Mouse (Mus musculus): Measurements from ENCODE around the gene Camkv. TPM values are rescaled to one million over a fixed set of nuclear protein-coding genes. Genes with fewer than 3 reads are reported as not detected.
A peak's percentile ranks its signal among the peaks of the same experiment; 100 is the strongest.

Camkv gene
- polyA plus RNA-seq (2015; fragmentation: Nextera tagmentation; extraction: Ambion mirVana) = 0.37 and 0.42 TPM in 2 replicates

DNA sequence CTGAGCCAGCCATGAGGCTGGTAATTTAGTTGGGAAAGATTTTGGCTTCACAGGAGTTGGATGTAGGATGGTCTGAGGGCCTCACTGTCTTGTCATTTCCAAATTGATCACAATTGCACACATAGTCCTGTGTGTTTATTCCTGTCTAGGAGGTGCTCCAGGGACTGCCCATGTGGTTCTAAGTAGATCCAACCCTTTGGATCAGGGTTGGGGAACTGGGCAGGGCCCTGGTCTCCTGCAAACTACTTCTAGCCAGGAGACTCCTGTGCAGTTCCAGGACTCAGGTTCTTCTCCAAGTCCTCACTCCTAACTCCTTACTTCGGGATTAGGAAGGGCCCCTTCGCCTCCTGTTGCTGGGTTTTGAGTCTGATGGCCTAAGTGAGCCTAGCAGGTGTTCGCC lies at the start of gene Camkv:
Gene Camkv, plus strand, starts transcription at position 301 of the 400 bp plus-strand sequence.
- peak within 1 kb of the TSS; percentile 87 for H3K4me2 ChIP-seq (replicated peaks; ENCODE audit: low read depth)
- H3K36me3 ChIP-seq (ENCODE audit: control insufficient read depth, insufficient read depth) = no peaks in the 10 kb centered on the region
- H3K9me3 ChIP-seq (ENCODE audit: control insufficient read depth) = no peaks in the 10 kb centered on the region
- TF ChIP-seq CTCF (IDR thresholded peaks at IDR 0.05; ENCODE audit: low read depth) = no peak
- H3K27ac ChIP-seq (ENCODE audit: low read depth, low read length) = no peak within 1 kb of the TSS
- peak within 1 kb of the TSS; percentile 50 for H3K9ac ChIP-seq (ENCODE audit: low read depth, low read length)
- H3K4me1 ChIP-seq (replicated peaks; ENCODE audit: control insufficient read depth, insufficient read depth, low read length) = no peaks in the 10 kb centered on the region
- H3K4me3 ChIP-seq (ENCODE audit: low read depth, low read length) = peak within 1 kb of the TSS; percentile 43
- H3K27me3 ChIP-seq (replicated peaks; ENCODE audit: control insufficient read depth, insufficient read depth, low read length) = 0 out of 2 replicates have a peak, but pooled peaks cover 15% of the 10 kb centered on the region
- 39% methylated on average over 3 of the region's 3 CpGs for WGBS
- ATAC-seq = no peak

DNA sequence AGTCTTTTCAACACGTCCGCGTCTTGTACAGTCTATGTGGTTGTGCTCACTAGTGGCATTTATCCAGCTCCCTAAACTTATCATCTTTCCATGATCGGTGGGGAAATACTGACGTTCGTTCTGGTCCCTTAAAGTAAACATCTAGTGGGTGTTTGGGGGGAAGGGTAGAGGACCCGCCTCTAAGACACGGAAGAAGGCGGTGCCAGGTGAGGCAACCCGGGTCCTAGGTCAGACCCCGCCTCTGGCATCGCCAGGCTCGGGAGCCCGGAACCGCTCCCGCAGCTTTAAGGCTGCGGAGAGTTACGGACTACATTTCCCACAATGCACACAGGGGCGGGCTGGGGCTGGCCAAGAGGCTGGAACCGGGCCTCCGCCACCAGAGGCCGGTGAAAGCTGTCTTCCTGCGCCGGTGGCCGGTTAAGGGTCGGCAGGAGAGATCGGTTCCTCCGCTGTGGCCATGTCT lies 47.6 kb upstream of the Camkv start, which contains the start of gene Mon1a:
Gene Mon1a, plus strand, starts transcription at position 348 of the 463 bp plus-strand sequence.
- ATAC-seq = peak; percentile 85

DNA sequence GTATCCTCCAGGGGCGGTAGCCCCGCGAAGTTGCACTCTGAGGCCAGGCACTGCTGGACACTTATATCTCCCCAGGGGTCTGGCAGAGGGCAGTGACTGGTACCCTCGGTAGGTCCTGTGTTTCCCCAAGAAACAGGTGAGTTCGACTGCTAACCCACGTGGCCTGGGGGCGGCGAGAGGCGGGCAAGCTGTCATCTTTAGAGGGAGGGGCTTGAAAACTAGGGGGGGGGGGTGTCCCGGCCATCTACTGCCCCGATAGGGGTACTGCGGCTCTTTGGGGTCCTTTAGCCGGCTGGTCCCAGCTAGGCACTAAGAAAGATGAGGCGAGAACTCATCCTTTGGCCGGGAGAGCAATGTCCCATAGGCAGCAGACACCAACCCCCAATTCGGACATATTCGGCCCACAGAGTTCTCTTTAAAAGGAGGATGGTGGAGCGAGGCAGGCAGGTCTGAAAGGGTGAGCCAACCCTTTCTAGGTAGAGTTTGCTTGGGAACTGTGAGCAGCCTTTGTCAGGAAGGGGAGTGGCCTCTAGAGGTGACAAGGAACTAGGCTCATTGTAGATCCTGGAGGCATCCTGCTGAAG lies 47.1 kb upstream of the Camkv start:
- H3K27ac ChIP-seq (ENCODE audit: low read depth, low read length) = peak overlapping the region; percentile 87
- H3K4me3 ChIP-seq (ENCODE audit: low read depth, low read length) = peak overlapping the region; percentile 76
- no peaks in the 10 kb centered on the region for H3K27me3 ChIP-seq (replicated peaks; ENCODE audit: control insufficient read depth, insufficient read depth, low read length)
- no peaks in the 10 kb centered on the region for H3K9me3 ChIP-seq (ENCODE audit: control insufficient read depth)
- peak; percentile 3; the same call in 1 of the 2 replicates for TF ChIP-seq CTCF (IDR thresholded peaks at IDR 0.05; ENCODE audit: low read depth)
- no peaks in the 10 kb centered on the region for H3K4me1 ChIP-seq (replicated peaks; ENCODE audit: control insufficient read depth, insufficient read depth, low read length)
- peak overlapping the region; percentile 83 for H3K9ac ChIP-seq (ENCODE audit: low read depth, low read length)
- peak overlapping the region; percentile 87 for H3K4me2 ChIP-seq (replicated peaks; ENCODE audit: low read depth)
- no peaks in the 10 kb centered on the region for H3K36me3 ChIP-seq (ENCODE audit: control insufficient read depth, insufficient read depth)
- under 1% methylated on average over 18 of the region's 18 CpGs for WGBS
- ATAC-seq = peak; percentile 46

More for the DNA sequence above, 47.6 kb upstream of the Camkv start, which contains the start of gene Mon1a:
- Histone ChIP-seq H3K9ac (ENCODE audit: low read depth, low read length) (peak within 1 kb of the TSS; percentile 83), H3K4me3 (ENCODE audit: low read depth, low read length) (peak within 1 kb of the TSS; percentile 76), H3K4me1 (replicated peaks; ENCODE audit: control insufficient read depth, insufficient read depth, low read length) (no peaks in the 10 kb centered on the region), H3K36me3 (ENCODE audit: control insufficient read depth, insufficient read depth) (no peaks in the 10 kb centered on the region), H3K4me2 (replicated peaks; ENCODE audit: low read depth) (peak within 1 kb of the TSS; percentile 87), H3K27me3 (replicated peaks; ENCODE audit: control insufficient read depth, insufficient read depth, low read length) (no peaks in the 10 kb centered on the region), H3K27ac (ENCODE audit: low read depth, low read length) (peak within 1 kb of the TSS; percentile 87), H3K9me3 (ENCODE audit: control insufficient read depth) (no peaks in the 10 kb centered on the region)
- under 1% methylated on average over 28 of the region's 28 CpGs for WGBS
- no peak for TF ChIP-seq CTCF (IDR thresholded peaks at IDR 0.05; ENCODE audit: low read depth)

DNA sequence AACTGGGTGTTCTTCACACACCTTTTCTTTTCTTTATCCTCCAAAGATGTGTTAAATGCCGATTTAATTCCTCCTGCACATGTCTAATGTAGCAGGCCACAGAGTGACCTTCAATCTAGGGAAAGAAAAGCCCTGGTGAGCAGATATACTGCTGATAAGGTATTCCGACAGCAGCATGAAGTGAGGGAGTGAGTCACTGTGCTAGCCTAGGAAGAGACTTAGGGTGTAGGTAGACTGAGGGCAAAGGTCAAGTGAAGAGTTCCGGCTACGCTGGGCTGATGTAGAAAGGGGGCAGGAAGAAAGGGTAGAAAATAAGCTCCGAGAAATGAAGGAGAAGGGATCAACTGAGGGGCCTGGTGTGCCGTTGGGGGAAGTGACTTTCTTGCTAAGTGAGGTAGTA lies 45.2 kb upstream of the Camkv start:
- Histone ChIP-seq H3K27ac (ENCODE audit: low read depth, low read length) (peak overlapping the region; percentile 87), H3K4me1 (replicated peaks; ENCODE audit: control insufficient read depth, insufficient read depth, low read length) (no peaks in the 10 kb centered on the region), H3K4me2 (replicated peaks; ENCODE audit: low read depth) (peak overlapping the region; percentile 87; the same call in 1 of the 2 replicates), H3K27me3 (replicated peaks; ENCODE audit: control insufficient read depth, insufficient read depth, low read length) (no peaks in the 10 kb centered on the region), H3K9me3 (ENCODE audit: control insufficient read depth) (no peaks in the 10 kb centered on the region), H3K9ac (ENCODE audit: low read depth, low read length) (no peak overlapping the region), H3K4me3 (ENCODE audit: low read depth, low read length) (no peak overlapping the region), H3K36me3 (ENCODE audit: control insufficient read depth, insufficient read depth) (no peaks in the 10 kb centered on the region)
- TF ChIP-seq CTCF (IDR thresholded peaks at IDR 0.05; ENCODE audit: low read depth) = no peak
- WGBS = 33% methylated on average over 6 of the region's 6 CpGs
- ATAC-seq = peak; percentile 83

- Histone ChIP-seq H3K27ac (ENCODE audit: low read depth, low read length) (peak overlapping the region; percentile 87), H3K27me3 (replicated peaks; ENCODE audit: control insufficient read depth, insufficient read depth, low read length) (no peaks in the 10 kb centered on the region), H3K4me3 (ENCODE audit: low read depth, low read length) (no peak overlapping the region), H3K9ac (ENCODE audit: low read depth, low read length) (no peak overlapping the region), H3K36me3 (ENCODE audit: control insufficient read depth, insufficient read depth) (peaks cover 6% of the 10 kb centered on the region), H3K4me1 (replicated peaks; ENCODE audit: control insufficient read depth, insufficient read depth, low read length) (no peaks in the 10 kb centered on the region), H3K9me3 (ENCODE audit: control insufficient read depth) (no peaks in the 10 kb centered on the region), H3K4me2 (replicated peaks; ENCODE audit: low read depth) (peak overlapping the region; percentile 87; the same call in 1 of the 2 replicates)
- 95% methylated on average over 1 of the region's 1 CpGs for WGBS
- TF ChIP-seq CTCF (IDR thresholded peaks at IDR 0.05; ENCODE audit: low read depth) = peak; percentile 67
- ATAC-seq = no peak
Measured at GRCm38 (mm10) chr9:107891023-107891422, 44.5 kb upstream of the Camkv start.

DNA sequence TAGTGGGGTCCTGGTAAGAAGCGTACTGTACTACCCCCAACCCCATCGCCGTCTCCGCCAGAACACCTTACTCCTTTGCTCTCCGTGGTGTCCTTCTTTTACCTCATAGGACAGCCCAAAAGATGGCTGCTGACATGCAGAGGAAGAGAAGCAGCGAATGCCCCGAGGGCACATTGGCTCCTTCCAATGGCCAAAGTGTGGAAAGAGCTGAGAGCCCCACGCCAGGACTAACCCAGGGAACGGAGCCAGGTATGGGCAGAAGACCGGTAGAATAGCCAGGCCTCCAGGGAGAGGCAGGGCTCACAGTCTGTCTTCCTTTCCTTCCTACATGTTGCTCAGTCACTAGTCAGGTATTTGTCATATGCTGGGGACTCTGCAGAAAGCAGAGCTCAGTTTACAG lies 36.9 kb upstream of the Camkv start:
- no peak overlapping the region for H3K9ac ChIP-seq (ENCODE audit: low read depth, low read length)
- no peak overlapping the region for H3K4me3 ChIP-seq (ENCODE audit: low read depth, low read length)
- whole genome bisulfite sequencing = 91% methylated on average over 10 of the region's 10 CpGs
- H3K9me3 ChIP-seq (ENCODE audit: control insufficient read depth) = no peaks in the 10 kb centered on the region
- peaks cover 54% of the 10 kb centered on the region for H3K36me3 ChIP-seq (ENCODE audit: control insufficient read depth, insufficient read depth)
- no peak for TF ChIP-seq CTCF (IDR thresholded peaks at IDR 0.05; ENCODE audit: low read depth)
- no peak overlapping the region for H3K27ac ChIP-seq (ENCODE audit: low read depth, low read length)
- no peak for ATAC-seq
- H3K4me1 ChIP-seq (replicated peaks; ENCODE audit: control insufficient read depth, insufficient read depth, low read length) = no peaks in the 10 kb centered on the region
- H3K4me2 ChIP-seq (replicated peaks; ENCODE audit: low read depth) = no peak overlapping the region
- H3K27me3 ChIP-seq (replicated peaks; ENCODE audit: control insufficient read depth, insufficient read depth, low read length) = no peaks in the 10 kb centered on the region
